Mouse (Mus musculus): ENCODE results near the gene Acoxl.
"Not testable (repeated sequence)": the region's sequence is repeated elsewhere in the genome, so short reads cannot be mapped to it uniquely, and the experiment has no call there.

Gene Acoxl

GRCm38 (mm10) chr2:128076936-128077335 is 238.3 kb downstream of the Acoxl start:
- DNase-seq (ENCODE audit: low read depth, low spot score): no peak

- no peak for DNase-seq (ENCODE audit: low read depth, low spot score)
These were observed 240.2 kb downstream of the Acoxl start for GRCm38 (mm10) chr2:128078859-128079258.

GRCm38 (mm10) chr2:128079316-128079715 is 240.6 kb downstream of the Acoxl start:
- no peak for DNase-seq (ENCODE audit: low read depth, low spot score)

GRCm38 (mm10) chr2:128083844-128084243 is 245.2 kb downstream of the Acoxl start:
- no peak for DNase-seq (ENCODE audit: low read depth, low spot score)

- DNase-seq (ENCODE audit: low read depth, low spot score): no peak
These were observed 245.9 kb downstream of the Acoxl start for GRCm38 (mm10) chr2:128084607-128085006.

- DNase-seq (ENCODE audit: low read depth, low spot score): no peak
These were observed 246.8 kb downstream of the Acoxl start for GRCm38 (mm10) chr2:128085481-128085880.

GRCm38 (mm10) chr2:128086301-128086886 is 247.7 kb downstream of the Acoxl start:
- no peak for DNase-seq (ENCODE audit: low read depth, low spot score)

- DNase-seq (ENCODE audit: low read depth, low spot score): no peak
These were observed 248.4 kb downstream of the Acoxl start for GRCm38 (mm10) chr2:128086996-128087526.

GRCm38 (mm10) chr2:128087798-128088545 is 249.3 kb downstream of the Acoxl start:
- DNase-seq (ENCODE audit: low read depth, low spot score): no peak

GRCm38 (mm10) chr2:128090283-128090885 is 251.7 kb downstream of the Acoxl start:
- no peak for DNase-seq (ENCODE audit: low read depth, low spot score)

- DNase-seq (ENCODE audit: low read depth, low spot score): no peak
These were observed 253.0 kb downstream of the Acoxl start for GRCm38 (mm10) chr2:128091431-128092369.

GRCm38 (mm10) chr2:128092451-128092850 is 253.8 kb downstream of the Acoxl start:
- DNase-seq (ENCODE audit: low read depth, low spot score): no peak

- DNase-seq (ENCODE audit: low read depth, low spot score): no peak
These were observed 255.5 kb downstream of the Acoxl start for GRCm38 (mm10) chr2:128094196-128094595.

GRCm38 (mm10) chr2:128094602-128095001 is 255.9 kb downstream of the Acoxl start:
- DNase-seq (ENCODE audit: low read depth, low spot score): no peak

GRCm38 (mm10) chr2:128095270-128095669 is 256.6 kb downstream of the Acoxl start:
- DNase-seq (ENCODE audit: low read depth, low spot score): no peak

GRCm38 (mm10) chr2:128096070-128096469 is 257.4 kb downstream of the Acoxl start:
- DNase-seq (ENCODE audit: low read depth, low spot score): no peak

- not testable (repeated sequence) for DNase-seq (ENCODE audit: low read depth, low spot score)
These were observed 259.4 kb downstream of the Acoxl start for GRCm38 (mm10) chr2:128098118-128098517.

- DNase-seq (ENCODE audit: low read depth, low spot score): no peak
These were observed 263.4 kb downstream of the Acoxl start for GRCm38 (mm10) chr2:128102086-128102485.

GRCm38 (mm10) chr2:128104815-128105214 is 266.1 kb downstream of the Acoxl start:
- DNase-seq (ENCODE audit: low read depth, low spot score): no peak

- no peak for DNase-seq (ENCODE audit: low read depth, low spot score)
These were observed 267.0 kb downstream of the Acoxl start for GRCm38 (mm10) chr2:128105651-128106050.

- DNase-seq (ENCODE audit: low read depth, low spot score): no peak
These were observed 272.9 kb downstream of the Acoxl start for GRCm38 (mm10) chr2:128111537-128111936.

Data from WW6 (cell line).